Mouse (Mus musculus) brown adipose tissue, adult 24 weeks (tissue): ENCODE data around the gene Tmem51. TPM values are rescaled to one million over a fixed set of nuclear protein-coding genes. Genes with fewer than 3 reads are reported as not detected.

Experiments
- H3K27ac ChIP-seq: fragments of 200-500 bp; replicated peaks from 2 replicates; pipeline ENCODE4 v1.5.1; 2012; ENCODE audit warnings: low read depth, mild to moderate bottlenecking, low read length
- H3K4me1 ChIP-seq: fragments of 200-500 bp; 2 replicates; pipeline ENCODE4 v1.6.1; 2012; ENCODE audit warnings: low read length, mixed read lengths; ENCODE audit not compliant: control insufficient read depth, insufficient read depth, insufficient read length
- H3K4me3 ChIP-seq: fragments of 200-500 bp; 2 replicates; pipeline ENCODE4 v1.5.1; 2012; ENCODE audit warnings: low read depth, mild to moderate bottlenecking, low read length, moderate library complexity; ENCODE audit not compliant: insufficient read depth
- polyA plus RNA-seq: library from polyadenylated mRNA; stranded (reverse); fragments of >200 nt; gene quantifications from 2 replicates; pipeline ENCODE4 v1.2.4, GENCODE M21; 2012; ENCODE audit not compliant: missing spikeins, insufficient read depth, insufficient read length

Tmem51 gene
- polyA plus RNA-seq, 1 experiment = 0.91 TPM

GRCm38 (mm10) chr4:142039662-142040353, 44.3 kb downstream of the Tmem51 start:
- H3K4me1 ChIP-seq = no peaks in the 10 kb centered on the region
- no peak overlapping the region for H3K27ac ChIP-seq
- H3K4me3 ChIP-seq = no peak overlapping the region

GRCm38 (mm10) chr4:142037897-142038296, 46.2 kb downstream of the Tmem51 start:
- Histone ChIP-seq H3K4me1 (no peaks in the 10 kb centered on the region), H3K27ac (no peak overlapping the region)

GRCm38 (mm10) chr4:142028533-142028932, 55.6 kb downstream of the Tmem51 start:
- Histone ChIP-seq H3K4me1 (no peaks in the 10 kb centered on the region), H3K4me3 (no peak overlapping the region), H3K27ac (no peak overlapping the region)

More at GRCm38 (mm10) chr4:142037897-142038296, 46.2 kb downstream of the Tmem51 start:
- H3K4me3 ChIP-seq = no peak overlapping the region

GRCm38 (mm10) chr4:142026965-142027364, 57.1 kb downstream of the Tmem51 start:
- H3K4me3 ChIP-seq = no peak overlapping the region

GRCm38 (mm10) chr4:142024536-142024935, 59.6 kb downstream of the Tmem51 start:
- Histone ChIP-seq H3K4me1 (no peaks in the 10 kb centered on the region), H3K27ac (no peak overlapping the region)

More at GRCm38 (mm10) chr4:142026965-142027364, 57.1 kb downstream of the Tmem51 start:
- no peak overlapping the region for H3K27ac ChIP-seq
- no peaks in the 10 kb centered on the region for H3K4me1 ChIP-seq

GRCm38 (mm10) chr4:142023166-142023565, 60.9 kb downstream of the Tmem51 start:
- no peaks in the 10 kb centered on the region for H3K4me1 ChIP-seq
- no peak overlapping the region for H3K27ac ChIP-seq

More at GRCm38 (mm10) chr4:142024536-142024935, 59.6 kb downstream of the Tmem51 start:
- H3K4me3 ChIP-seq = no peak overlapping the region

GRCm38 (mm10) chr4:142017686-142018085, 66.4 kb downstream of the Tmem51 start:
- Histone ChIP-seq H3K27ac (no peak overlapping the region), H3K4me3 (no peak overlapping the region), H3K4me1 (no peaks in the 10 kb centered on the region)

More at GRCm38 (mm10) chr4:142023166-142023565, 60.9 kb downstream of the Tmem51 start:
- no peak overlapping the region for H3K4me3 ChIP-seq

- H3K4me1 ChIP-seq = no peaks in the 10 kb centered on the region
- no peak within 1 kb of the TSS for H3K27ac ChIP-seq
- H3K4me3 ChIP-seq = no peak within 1 kb of the TSS
Measured at GRCm38 (mm10) chr4:142014659-142015608, 69.2 kb downstream of the Tmem51 start, which contains the start of gene Fhad1. Fhad1 (minus strand) TSS chr4:142015082.

- no peaks in the 10 kb centered on the region for H3K4me1 ChIP-seq
- H3K4me3 ChIP-seq = no peak overlapping the region
- no peak overlapping the region for H3K27ac ChIP-seq
Measured at GRCm38 (mm10) chr4:142011236-142011635, 72.9 kb downstream of the Tmem51 start.

GRCm38 (mm10) chr4:142010441-142010840, 73.7 kb downstream of the Tmem51 start:
- Histone ChIP-seq H3K4me1 (no peaks in the 10 kb centered on the region), H3K4me3 (no peak overlapping the region)

GRCm38 (mm10) chr4:142008206-142008605, 75.9 kb downstream of the Tmem51 start:
- Histone ChIP-seq H3K27ac (no peak overlapping the region), H3K4me3 (no peak overlapping the region), H3K4me1 (no peaks in the 10 kb centered on the region)

More at GRCm38 (mm10) chr4:142010441-142010840, 73.7 kb downstream of the Tmem51 start:
- no peak overlapping the region for H3K27ac ChIP-seq

- Histone ChIP-seq H3K4me1 (0 out of 2 replicates have a peak, but pooled peaks cover 2% of the 10 kb centered on the region), H3K27ac (no peak overlapping the region), H3K4me3 (no peak overlapping the region)
Measured at GRCm38 (mm10) chr4:142000581-142000980, 83.5 kb downstream of the Tmem51 start.

GRCm38 (mm10) chr4:141999494-142000074, 84.5 kb downstream of the Tmem51 start:
- Histone ChIP-seq H3K27ac (no peak overlapping the region), H3K4me3 (no peak overlapping the region), H3K4me1 (0 out of 2 replicates have a peak, but pooled peaks cover 2% of the 10 kb centered on the region)

- H3K4me3 ChIP-seq = no peak overlapping the region
- H3K4me1 ChIP-seq = 0 out of 2 replicates have a peak, but pooled peaks cover 2% of the 10 kb centered on the region
- no peak overlapping the region for H3K27ac ChIP-seq
Measured at GRCm38 (mm10) chr4:141998282-141998821, 85.8 kb downstream of the Tmem51 start.
